Mouse (Mus musculus): ENCODE data around the gene Glmp. TPM values are rescaled to one million over a fixed set of nuclear protein-coding genes. Genes with fewer than 3 reads are reported as not detected.

Glmp gene
- polyA plus RNA-seq, 1 experiment from 2014 or later = 111 TPM

DNA sequence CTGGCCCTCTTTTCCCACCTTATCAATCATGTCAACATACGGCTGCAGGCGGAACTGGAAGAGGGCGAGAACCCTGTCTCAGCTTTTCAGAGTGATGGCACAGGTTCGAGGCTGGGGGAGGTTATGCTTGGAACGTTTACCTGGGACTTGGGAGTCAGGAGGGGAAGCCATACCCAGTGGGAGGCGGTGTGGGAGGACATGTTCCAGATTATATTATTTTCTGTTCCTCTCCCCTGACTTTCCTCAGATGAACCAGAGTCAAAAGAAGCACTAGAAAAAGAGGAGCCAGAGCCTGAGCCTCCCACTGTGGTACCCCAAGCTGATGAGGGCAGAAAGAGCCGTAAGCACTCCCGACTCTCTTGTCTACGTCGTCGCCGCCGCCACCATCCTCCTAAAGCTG, 25.9 kb downstream of the Glmp start:
- Histone ChIP-seq H3K27ac (ENCODE audit: low read depth) (no peak overlapping the region), H3K27me3 (ENCODE audit: insufficient read depth, low read length) (no peaks in the 10 kb centered on the region), H3K36me3 (replicated peaks; ENCODE audit: insufficient read depth, low read length) (peaks cover 96% of the 10 kb centered on the region), H3K9ac (replicated peaks) (no peak overlapping the region), H3K4me2 (ENCODE audit: low read depth, low read length) (no peak overlapping the region), H3K4me1 (ENCODE audit: insufficient read depth) (no peaks in the 10 kb centered on the region), H3K4me3 (ENCODE audit: low read depth, low read length) (no peak overlapping the region), H3K9me3 (ENCODE audit: low read length) (no peaks in the 10 kb centered on the region)
- ATAC-seq (no peak), DNase-seq (no peak)
- 92% methylated on average over 13 of the region's 13 CpGs for WGBS (ENCODE audit: insufficient replicate concordance)
- TF ChIP-seq CTCF (IDR thresholded peaks at IDR 0.05; ENCODE audit: low read depth) (no peak), EP300 (IDR thresholded peaks at IDR 0.05; ENCODE audit: low read depth) (no peak)

DNA sequence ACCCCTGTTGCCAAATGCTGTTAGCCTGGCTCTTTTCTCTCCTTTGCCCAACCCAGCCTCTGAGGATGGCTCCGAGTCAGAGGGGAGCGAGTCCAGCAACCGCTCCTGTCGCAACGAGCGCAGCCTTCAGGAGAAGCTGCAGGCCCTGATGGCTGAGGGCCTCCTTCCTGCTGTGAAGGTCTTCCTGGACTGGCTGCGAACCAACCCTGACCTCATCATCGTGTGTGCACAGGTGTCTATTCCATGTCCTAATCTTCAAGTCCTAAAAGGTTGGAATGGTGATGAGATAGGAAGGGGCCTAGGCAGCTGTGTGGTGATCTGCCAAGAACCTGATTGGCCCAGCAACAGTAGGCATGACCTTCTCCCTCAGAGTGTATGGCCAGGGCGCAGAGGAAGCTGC, 28.1 kb downstream of the Glmp start:
- Histone ChIP-seq H3K4me2 (ENCODE audit: low read depth, low read length) (no peak overlapping the region), H3K9ac (replicated peaks) (no peak overlapping the region), H3K4me3 (ENCODE audit: low read depth, low read length) (no peak overlapping the region), H3K36me3 (replicated peaks; ENCODE audit: insufficient read depth, low read length) (peaks cover 97% of the 10 kb centered on the region), H3K4me1 (ENCODE audit: insufficient read depth) (no peaks in the 10 kb centered on the region), H3K9me3 (ENCODE audit: low read length) (no peaks in the 10 kb centered on the region), H3K27me3 (ENCODE audit: insufficient read depth, low read length) (no peaks in the 10 kb centered on the region), H3K27ac (ENCODE audit: low read depth) (no peak overlapping the region)
- 93% methylated on average over 9 of the region's 9 CpGs for WGBS (ENCODE audit: insufficient replicate concordance)
- no peak for TF ChIP-seq CTCF (IDR thresholded peaks at IDR 0.05; ENCODE audit: low read depth)
- no peak for TF ChIP-seq EP300 (IDR thresholded peaks at IDR 0.05; ENCODE audit: low read depth)
- no peak for ATAC-seq
- no peak for DNase-seq

GRCm38 (mm10) chr3:88354396-88355165, 29.8 kb downstream of the Glmp start:
- 94% methylated on average over 8 of the region's 8 CpGs for WGBS (ENCODE audit: insufficient replicate concordance)
- Histone ChIP-seq H3K27ac (ENCODE audit: low read depth) (no peak overlapping the region), H3K4me2 (ENCODE audit: low read depth, low read length) (no peak overlapping the region)

GRCm38 (mm10) chr3:88359584-88359983, 34.8 kb downstream of the Glmp start:
- no peak for DNase-seq
- Histone ChIP-seq H3K4me2 (ENCODE audit: low read depth, low read length) (no peak overlapping the region), H3K27me3 (ENCODE audit: insufficient read depth, low read length) (no peaks in the 10 kb centered on the region), H3K4me3 (ENCODE audit: low read depth, low read length) (no peak overlapping the region), H3K36me3 (replicated peaks; ENCODE audit: insufficient read depth, low read length) (peaks cover 81% of the 10 kb centered on the region), H3K9me3 (ENCODE audit: low read length) (no peaks in the 10 kb centered on the region), H3K4me1 (ENCODE audit: insufficient read depth) (peaks cover 16% of the 10 kb centered on the region; the same call in 1 of the 2 replicates), H3K27ac (ENCODE audit: low read depth) (no peak overlapping the region), H3K9ac (replicated peaks) (no peak overlapping the region)
- ATAC-seq = no peak
- WGBS (ENCODE audit: insufficient replicate concordance) = 78% methylated on average over 5 of the region's 5 CpGs
- TF ChIP-seq CTCF (IDR thresholded peaks at IDR 0.05; ENCODE audit: low read depth) = no peak
- TF ChIP-seq EP300 (IDR thresholded peaks at IDR 0.05; ENCODE audit: low read depth) = no peak

More at GRCm38 (mm10) chr3:88354396-88355165, 29.8 kb downstream of the Glmp start:
- Histone ChIP-seq H3K4me3 (ENCODE audit: low read depth, low read length) (no peak overlapping the region), H3K4me1 (ENCODE audit: insufficient read depth) (no peaks in the 10 kb centered on the region), H3K27me3 (ENCODE audit: insufficient read depth, low read length) (no peaks in the 10 kb centered on the region), H3K9me3 (ENCODE audit: low read length) (no peaks in the 10 kb centered on the region), H3K9ac (replicated peaks) (no peak overlapping the region), H3K36me3 (replicated peaks; ENCODE audit: insufficient read depth, low read length) (peaks cover 96% of the 10 kb centered on the region)
- no peak for DNase-seq
- TF ChIP-seq CTCF (IDR thresholded peaks at IDR 0.05; ENCODE audit: low read depth) (peak; percentile 37), EP300 (IDR thresholded peaks at IDR 0.05; ENCODE audit: low read depth) (no peak)
- ATAC-seq = no peak

DNA sequence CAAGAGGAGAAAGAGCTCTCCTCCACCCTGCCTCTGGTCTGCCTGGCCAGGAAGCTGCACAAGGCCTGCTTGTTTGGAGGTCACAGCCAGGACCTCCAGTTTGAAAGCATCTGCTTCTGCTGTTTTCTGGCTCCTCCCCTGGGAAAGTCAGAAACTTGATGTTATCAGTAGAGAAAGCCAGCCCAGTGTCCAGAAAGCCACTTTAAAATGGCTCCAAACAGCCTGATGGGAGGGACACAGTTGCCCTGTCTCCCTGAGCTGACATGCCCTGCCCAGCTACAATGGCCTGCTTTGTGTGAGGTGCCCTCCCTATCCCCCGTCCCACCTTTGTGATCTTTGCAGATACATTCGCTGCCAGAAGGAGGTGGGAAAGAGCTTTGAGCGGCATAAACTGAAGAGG, 35.2 kb downstream of the Glmp start:
- Histone ChIP-seq H3K27ac (ENCODE audit: low read depth) (no peak overlapping the region), H3K9me3 (ENCODE audit: low read length) (no peaks in the 10 kb centered on the region), H3K4me1 (ENCODE audit: insufficient read depth) (peaks cover 19% of the 10 kb centered on the region; the same call in 1 of the 2 replicates), H3K9ac (replicated peaks) (no peak overlapping the region), H3K4me3 (ENCODE audit: low read depth, low read length) (no peak overlapping the region), H3K4me2 (ENCODE audit: low read depth, low read length) (no peak overlapping the region), H3K36me3 (replicated peaks; ENCODE audit: insufficient read depth, low read length) (peaks cover 77% of the 10 kb centered on the region), H3K27me3 (ENCODE audit: insufficient read depth, low read length) (no peaks in the 10 kb centered on the region)
- 73% methylated on average over 3 of the region's 3 CpGs for WGBS (ENCODE audit: insufficient replicate concordance)
- TF ChIP-seq EP300 (IDR thresholded peaks at IDR 0.05; ENCODE audit: low read depth) = no peak
- no peak for TF ChIP-seq CTCF (IDR thresholded peaks at IDR 0.05; ENCODE audit: low read depth)
- ATAC-seq (no peak), DNase-seq (no peak)

DNA sequence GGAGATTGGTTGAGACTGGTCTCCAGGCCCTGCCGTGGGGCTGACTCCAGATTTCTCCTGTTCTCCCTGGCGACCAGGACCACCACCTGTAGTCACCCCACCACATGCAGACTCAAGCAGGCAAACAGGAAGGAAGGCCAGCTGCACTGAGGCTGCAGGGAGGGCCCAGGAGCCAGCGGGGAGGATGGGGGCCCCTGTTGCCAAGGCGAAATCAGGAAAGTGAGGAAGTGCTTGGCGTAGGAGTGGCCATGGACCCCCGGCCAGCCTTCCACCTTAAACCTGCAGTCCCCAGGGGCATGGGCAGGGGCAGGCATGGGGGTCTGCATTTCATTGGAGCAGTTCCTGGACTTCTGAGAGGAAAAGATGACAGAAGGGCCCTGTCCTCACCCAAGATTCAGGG, 36.3 kb downstream of the Glmp start:
- Histone ChIP-seq H3K4me3 (ENCODE audit: low read depth, low read length) (no peak overlapping the region), H3K4me1 (ENCODE audit: insufficient read depth) (peaks cover 20% of the 10 kb centered on the region), H3K9me3 (ENCODE audit: low read length) (no peaks in the 10 kb centered on the region), H3K9ac (replicated peaks) (no peak overlapping the region), H3K27ac (ENCODE audit: low read depth) (no peak overlapping the region), H3K27me3 (ENCODE audit: insufficient read depth, low read length) (peaks cover 11% of the 10 kb centered on the region), H3K4me2 (ENCODE audit: low read depth, low read length) (no peak overlapping the region), H3K36me3 (replicated peaks; ENCODE audit: insufficient read depth, low read length) (peaks cover 67% of the 10 kb centered on the region)
- TF ChIP-seq EP300 (IDR thresholded peaks at IDR 0.05; ENCODE audit: low read depth) (no peak), CTCF (IDR thresholded peaks at IDR 0.05; ENCODE audit: low read depth) (no peak)
- 41% methylated on average over 6 of the region's 6 CpGs for WGBS (ENCODE audit: insufficient replicate concordance)
- ATAC-seq = no peak
- no peak for DNase-seq

All from liver, postnatal 0 days (tissue).